Comparison of ENCODE assay signal across 11 mouse cellular contexts in the genomic region with DNA sequence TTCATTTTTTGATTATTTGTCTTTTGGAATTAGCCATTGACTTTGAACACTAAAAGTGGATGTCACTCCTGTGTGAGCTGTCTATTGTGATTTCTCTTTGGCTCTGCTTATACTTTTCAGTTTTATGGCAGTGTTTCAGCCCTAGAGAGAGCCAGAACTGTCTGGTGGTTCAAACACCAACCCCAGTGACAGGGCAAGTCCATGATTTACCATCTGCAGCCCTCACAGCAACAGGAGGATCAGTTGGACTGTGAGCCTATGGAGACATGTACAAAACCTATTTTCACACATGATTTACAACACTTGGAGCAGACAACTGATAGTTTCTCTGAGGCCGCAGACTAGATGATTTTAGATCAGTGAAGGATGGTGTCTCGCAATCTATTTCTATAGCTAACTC.
"Had no signal": no experiment of that assay in that cellular context is flagged by ENCODE, and none has a peak within 500 bp of the region (broad histone marks: within the 10 kb centered on the region; RNA-seq: fewer than 3 reads in every experiment).

No protein-coding gene starts in this region.

- H3K27ac ChIP-seq: kidney, postnatal 0 days; layer of hippocampus, adult 2 months; liver, embryonic 13.5 days; macrophage; midbrain, embryonic 13.5 days had no signal

- H3K9ac ChIP-seq: liver, embryonic 13.5 days; midbrain, embryonic 13.5 days had no signal

- DNase-seq: kidney, postnatal 25 days; layer of hippocampus, adult 9-11 months; liver, embryonic 13.5 days; lung, adult 2 months; thymus, adult 18-20 months; thymus, postnatal 36 days had no signal

- H3K4me3 ChIP-seq: layer of hippocampus, adult 2 months; liver, embryonic 13.5 days; midbrain, embryonic 13.5 days had no signal

- H3K36me3 ChIP-seq: liver, embryonic 13.5 days; midbrain, embryonic 13.5 days had no signal

- ATAC-seq: midbrain, embryonic 13.5 days; midbrain, embryonic 16.5 days had no signal

- H3K4me2 ChIP-seq: liver, embryonic 13.5 days; midbrain, embryonic 13.5 days had no signal

- H3K27me3 ChIP-seq: liver, embryonic 13.5 days; midbrain, embryonic 13.5 days had no signal

- H3K4me1 ChIP-seq: liver, embryonic 13.5 days; midbrain, embryonic 13.5 days had no signal

- H3K9me3 ChIP-seq: liver, embryonic 13.5 days; midbrain, embryonic 13.5 days had no signal
